Mouse (Mus musculus) ES-E14 (cell line): ENCODE measurements around the gene Gp6.

Experiments used
- HCFC1 ChIP-seq: IDR thresholded peaks from 2 replicates; pipeline ENCODE4 v1.6.1; 2012; ENCODE audit warnings: low read length, inconsistent platforms, borderline replicate concordance; ENCODE audit not compliant: insufficient read depth
- MAFK ChIP-seq: IDR thresholded peaks from 2 replicates; pipeline ENCODE4 v1.6.1; 2014; ENCODE audit warnings: mild to moderate bottlenecking, low read depth, low read length, inconsistent platforms; ENCODE audit not compliant: insufficient read depth

- TF ChIP-seq HCFC1 (peak; percentile 75), MAFK (no peak)
Observed at GRCm38 (mm10) chr7:4427161-4427912, 29.8 kb upstream of the Gp6 start.
